Mouse (Mus musculus) kidney, postnatal 0 days (tissue): ENCODE measurements around the gene Abcc4. TPM values are rescaled to one million over a fixed set of nuclear protein-coding genes. Genes with fewer than 3 reads are reported as not detected.
A peak's percentile ranks its signal among the peaks of the same experiment; 100 is the strongest.

ENCODE experiments used
- ATAC-seq: fragments of 200-750 bp; cut with Nextera tagmentation; replicated peaks from 2 replicates; pipeline ENCODE4 v1.8.0; 2017; ENCODE audit warnings: low read depth, moderate number of reproducible peaks, moderate TSS enrichment, moderate library complexity; ENCODE audit not compliant: low FRiP score
- DNase-seq: peaks from one replicate; pipeline ENCODE4 v3.0.0-alpha.2; 2016; ENCODE audit warnings: low spot score
- H3K27ac ChIP-seq: fragments of 300-500 bp; sonication (generic); 2 replicates; pipeline ENCODE4 v1.5.1; 2014; ENCODE audit warnings: mild to moderate bottlenecking
- H3K27me3 ChIP-seq: fragments of 300-500 bp; sonication (generic); 2 replicates; pipeline ENCODE4 v1.6.1; 2014; ENCODE audit warnings: low read length, mixed read lengths; ENCODE audit not compliant: insufficient read depth
- H3K36me3 ChIP-seq: fragments of 300-500 bp; sonication (generic); 2 replicates; pipeline ENCODE4 v1.6.1; 2014; ENCODE audit warnings: low read length, mixed read lengths; ENCODE audit not compliant: insufficient read depth
- H3K4me1 ChIP-seq: fragments of 300-500 bp; sonication (generic); replicated peaks from 2 replicates; pipeline ENCODE4 v1.6.1; 2014; ENCODE audit warnings: antibody characterized with exemption, low read length, mixed read lengths; ENCODE audit not compliant: insufficient read depth
- H3K4me2 ChIP-seq: fragments of 300-500 bp; sonication (generic); 2 replicates; pipeline ENCODE4 v1.6.1; 2014; ENCODE audit warnings: mild to moderate bottlenecking, low read length, moderate library complexity, mixed read lengths
- H3K4me3 ChIP-seq: fragments of 300-500 bp; sonication (generic); replicated peaks from 2 replicates; pipeline ENCODE4 v1.5.1; 2014; ENCODE audit warnings: low read depth, low read length
- H3K9ac ChIP-seq: fragments of 300-500 bp; sonication (generic); 2 replicates; pipeline ENCODE4 v1.6.1; 2014; ENCODE audit warnings: low read depth, low read length
- H3K9me3 ChIP-seq: fragments of 300-500 bp; sonication (generic); replicated peaks from 2 replicates; pipeline ENCODE4 v1.6.1; 2016; ENCODE audit warnings: low read length, inconsistent platforms, mixed read lengths
- CTCF ChIP-seq: IDR thresholded peaks from 2 replicates; pipeline ENCODE4 v1.5.1; 2016; ENCODE audit warnings: antibody characterized with exemption, low read depth, mild to moderate bottlenecking, moderate library complexity
- WGBS: fragments of 180-500 bp; shearing (Covaris S2); extraction: QIAGEN DNeasy Blood & Tissue Kit; methylation state at CpG from one replicate; pipeline ENCODE4 v1.1.7; 2014; 5-methylcytosine and 5-hydroxymethylcytosine counted together
- polyA plus RNA-seq: library from polyadenylated mRNA; unstranded; fragments of >200 nt; fragmentation: Nextera tagmentation; extraction: Ambion mirVana; gene quantifications from 2 replicates; pipeline ENCODE4 v1.2.1, GENCODE M21; 2015

The Abcc4 gene
- polyA plus RNA-seq, 1 experiment from 2014 or later = 6.9 TPM

GRCm38 (mm10) chr14:118572688-118573245, 133.3 kb downstream of the Abcc4 start:
- TF ChIP-seq CTCF = no peak
- H3K9ac ChIP-seq = no peak overlapping the region
- H3K4me2 ChIP-seq = no peak overlapping the region
- ATAC-seq (no peak; the same call in 1 of the 2 replicates), DNase-seq (peak; percentile 79)
- WGBS = 54% methylated on average over 9 of the region's 9 CpGs
- H3K27me3 ChIP-seq = no peaks in the 10 kb centered on the region
- H3K36me3 ChIP-seq = no peaks in the 10 kb centered on the region
- no peaks in the 10 kb centered on the region for H3K9me3 ChIP-seq
- no peaks in the 10 kb centered on the region for H3K4me1 ChIP-seq
- no peak overlapping the region for H3K27ac ChIP-seq
- H3K4me3 ChIP-seq = no peak overlapping the region

- no peak overlapping the region for H3K27ac ChIP-seq
- DNase-seq (peak; percentile 51), ATAC-seq (no peak)
- TF ChIP-seq CTCF = no peak
- no peak overlapping the region for H3K4me2 ChIP-seq
- WGBS = 72% methylated on average over 13 of the region's 13 CpGs
- no peak overlapping the region for H3K4me3 ChIP-seq
- H3K4me1 ChIP-seq = no peaks in the 10 kb centered on the region
- H3K27me3 ChIP-seq = no peaks in the 10 kb centered on the region
- H3K9ac ChIP-seq = no peak overlapping the region
- no peaks in the 10 kb centered on the region for H3K36me3 ChIP-seq
- H3K9me3 ChIP-seq = no peaks in the 10 kb centered on the region
These were observed 136.4 kb downstream of the Abcc4 start for GRCm38 (mm10) chr14:118569586-118569985.

- Histone ChIP-seq H3K4me2 (no peak overlapping the region), H3K9me3 (no peaks in the 10 kb centered on the region), H3K27me3 (no peaks in the 10 kb centered on the region), H3K4me3 (no peak overlapping the region), H3K9ac (no peak overlapping the region), H3K36me3 (no peaks in the 10 kb centered on the region), H3K4me1 (no peaks in the 10 kb centered on the region), H3K27ac (no peak overlapping the region)
- no peak for DNase-seq
- TF ChIP-seq CTCF = no peak
- WGBS = 48% methylated on average over 17 of the region's 17 CpGs
- no peak for ATAC-seq
These were observed 137.8 kb downstream of the Abcc4 start for GRCm38 (mm10) chr14:118568116-118568673.

- WGBS = 82% methylated on average over 5 of the region's 5 CpGs
- no peak overlapping the region for H3K4me3 ChIP-seq
- no peak for TF ChIP-seq CTCF
- no peak overlapping the region for H3K27ac ChIP-seq
- DNase-seq = no peak
- H3K4me2 ChIP-seq = no peak overlapping the region
- no peaks in the 10 kb centered on the region for H3K36me3 ChIP-seq
- H3K27me3 ChIP-seq = no peaks in the 10 kb centered on the region
- H3K9ac ChIP-seq = no peak overlapping the region
- H3K4me1 ChIP-seq = no peaks in the 10 kb centered on the region
- no peak for ATAC-seq
- H3K9me3 ChIP-seq = no peaks in the 10 kb centered on the region
These were observed 139.2 kb downstream of the Abcc4 start for GRCm38 (mm10) chr14:118566809-118567208.

- no peak overlapping the region for H3K4me2 ChIP-seq
- no peaks in the 10 kb centered on the region for H3K9me3 ChIP-seq
- no peak overlapping the region for H3K9ac ChIP-seq
- H3K4me1 ChIP-seq = no peaks in the 10 kb centered on the region
- 42% methylated on average over 12 of the region's 12 CpGs for WGBS
- no peak for TF ChIP-seq CTCF
- no peaks in the 10 kb centered on the region for H3K36me3 ChIP-seq
- no peaks in the 10 kb centered on the region for H3K27me3 ChIP-seq
- no peak overlapping the region for H3K27ac ChIP-seq
- DNase-seq (no peak), ATAC-seq (no peak)
- H3K4me3 ChIP-seq = no peak overlapping the region
These were observed 139.8 kb downstream of the Abcc4 start for GRCm38 (mm10) chr14:118566214-118566688.

- no peak for DNase-seq
- Histone ChIP-seq H3K27ac (no peak overlapping the region), H3K4me2 (no peak overlapping the region), H3K9me3 (no peaks in the 10 kb centered on the region), H3K4me1 (no peaks in the 10 kb centered on the region), H3K36me3 (no peaks in the 10 kb centered on the region), H3K27me3 (no peaks in the 10 kb centered on the region), H3K4me3 (no peak overlapping the region), H3K9ac (no peak overlapping the region)
- no peak for TF ChIP-seq CTCF
- WGBS = 83% methylated on average over 5 of the region's 5 CpGs
- no peak for ATAC-seq
These were observed 140.3 kb downstream of the Abcc4 start for GRCm38 (mm10) chr14:118565696-118566095.

- no peak for TF ChIP-seq CTCF
- no peaks in the 10 kb centered on the region for H3K36me3 ChIP-seq
- no peaks in the 10 kb centered on the region for H3K4me1 ChIP-seq
- no peaks in the 10 kb centered on the region for H3K9me3 ChIP-seq
- no peak overlapping the region for H3K9ac ChIP-seq
- ATAC-seq (no peak), DNase-seq (no peak)
- no peaks in the 10 kb centered on the region for H3K27me3 ChIP-seq
- WGBS = 77% methylated on average over 8 of the region's 8 CpGs
- H3K4me3 ChIP-seq = no peak overlapping the region
- H3K27ac ChIP-seq = no peak overlapping the region
- no peak overlapping the region for H3K4me2 ChIP-seq
These were observed 142.4 kb downstream of the Abcc4 start for GRCm38 (mm10) chr14:118563570-118563969.
